Mouse (Mus musculus): Measurements from ENCODE around the gene Rin2.

GRCm38 (mm10) chr2:145784246-145784935 lies 109.4 kb downstream of the Rin2 start:
- TF ChIP-seq EP300 (IDR thresholded peaks at IDR 0.05; ENCODE audit: low read depth) (no peak), CTCF (IDR thresholded peaks at IDR 0.05; ENCODE audit: low read depth) (no peak)
